Mouse (Mus musculus) midbrain, postnatal 0 days (tissue): ENCODE measurements around the gene Gm20388. TPM values are rescaled to one million over a fixed set of nuclear protein-coding genes. Genes with fewer than 3 reads are reported as not detected.

Experiments used
- ATAC-seq: fragments of 200-750 bp; cut with Nextera tagmentation; 2 replicates; pipeline ENCODE4 v1.8.0; 2017; ENCODE audit warnings: moderate number of reproducible peaks, mild to moderate bottlenecking, moderate TSS enrichment, moderate library complexity; ENCODE audit not compliant: low FRiP score
- DNase-seq: peaks from one replicate; pipeline ENCODE4 v3.0.0-alpha.2; 2015; ENCODE audit warnings: low spot score
- H3K27ac ChIP-seq: fragments of 300-500 bp; sonication (generic); 2 replicates; pipeline ENCODE4 v1.5.1; 2014; ENCODE audit warnings: low read depth, mild to moderate bottlenecking, low read length, mixed read lengths
- H3K27me3 ChIP-seq: fragments of 300-500 bp; sonication (generic); 2 replicates; pipeline ENCODE4 v1.6.1; 2014; ENCODE audit warnings: low read length, control low read depth, mixed read lengths; ENCODE audit not compliant: insufficient read depth
- H3K36me3 ChIP-seq: fragments of 300-500 bp; sonication (generic); 2 replicates; pipeline ENCODE4 v1.6.1; 2014; ENCODE audit warnings: low read length, control low read depth, mixed read lengths; ENCODE audit not compliant: insufficient read depth
- H3K4me1 ChIP-seq: fragments of 300-500 bp; sonication (generic); 2 replicates; pipeline ENCODE4 v1.6.1; 2014; ENCODE audit warnings: mild to moderate bottlenecking, control low read depth, antibody characterized with exemption, low read length, mixed read lengths; ENCODE audit not compliant: insufficient read depth
- H3K4me2 ChIP-seq: fragments of 300-500 bp; sonication (generic); 2 replicates; pipeline ENCODE4 v1.6.1; 2014; ENCODE audit warnings: low read depth, mild to moderate bottlenecking, low read length, mixed read lengths; ENCODE audit not compliant: poor library complexity, severe bottlenecking
- H3K4me3 ChIP-seq: fragments of 300-500 bp; sonication (generic); 2 replicates; pipeline ENCODE4 v1.5.1; 2014; ENCODE audit warnings: low read depth, mild to moderate bottlenecking, low read length, moderate library complexity
- H3K9ac ChIP-seq: fragments of 300-500 bp; sonication (generic); replicated peaks from 2 replicates; pipeline ENCODE4 v1.6.1; 2014; ENCODE audit warnings: mild to moderate bottlenecking, low read length, moderate library complexity, mixed read lengths; ENCODE audit not compliant: poor library complexity, severe bottlenecking
- H3K9me3 ChIP-seq: fragments of 300-500 bp; sonication (generic); 2 replicates; pipeline ENCODE4 v1.6.1; 2016; ENCODE audit warnings: low read length, control low read depth
- CTCF ChIP-seq: IDR thresholded peaks from 2 replicates; pipeline ENCODE4 v1.5.1; 2016; ENCODE audit warnings: antibody characterized with exemption, mild to moderate bottlenecking
- WGBS: fragments of 180-500 bp; shearing (Covaris S2); extraction: QIAGEN DNeasy Blood & Tissue Kit; methylation state at CpG from one replicate; pipeline ENCODE4 v1.1.7; 2014; 5-methylcytosine and 5-hydroxymethylcytosine counted together
- polyA plus RNA-seq: library from polyadenylated mRNA; unstranded; fragments of >200 nt; fragmentation: Nextera tagmentation; extraction: Ambion mirVana; gene quantifications from 2 replicates; pipeline ENCODE4 v1.2.1, GENCODE M21; 2015
- total RNA-seq: library from RNA; depleted of rRNA; stranded (reverse); fragments of >200 nt; gene quantifications from 2 replicates; pipeline ENCODE4 v1.2.3, GENCODE M21; 2014

Gm20388 gene
- total and polyA plus RNA-seq, 2 experiments from 2014 or later = 74.2 TPM; not detected in 1

DNA sequence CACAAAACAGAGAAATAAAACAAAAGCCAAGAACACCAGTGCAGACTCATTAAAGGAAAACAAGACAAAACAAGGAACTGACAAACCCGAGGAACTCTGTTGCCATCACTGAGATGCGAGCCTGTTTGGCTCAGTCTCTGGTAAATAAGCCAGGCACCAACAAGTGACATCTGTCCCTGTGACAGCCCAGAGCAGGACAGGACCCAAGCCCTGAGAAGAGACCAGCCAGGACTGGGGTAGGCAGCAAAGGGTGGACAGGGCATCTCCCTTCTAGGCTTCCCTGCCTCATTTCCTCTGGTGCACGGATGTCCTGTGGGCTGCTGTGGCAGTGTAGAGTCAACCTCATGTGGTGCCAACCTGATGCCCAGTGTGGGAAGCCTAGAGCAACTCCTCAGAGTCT is 2752.5 kb downstream of the Gm20388 start:
- Histone ChIP-seq H3K27me3 (no peaks in the 10 kb centered on the region), H3K27ac (no peak overlapping the region), H3K9me3 (no peaks in the 10 kb centered on the region), H3K36me3 (no peaks in the 10 kb centered on the region; the same call in 1 of the 2 replicates), H3K4me1 (peaks cover 10% of the 10 kb centered on the region), H3K9ac (no peak overlapping the region), H3K4me3 (no peak overlapping the region), H3K4me2 (no peak overlapping the region)
- no peak for DNase-seq
- TF ChIP-seq CTCF = no peak
- 83% methylated on average over 3 of the region's 3 CpGs for WGBS
- ATAC-seq = no peak

DNA sequence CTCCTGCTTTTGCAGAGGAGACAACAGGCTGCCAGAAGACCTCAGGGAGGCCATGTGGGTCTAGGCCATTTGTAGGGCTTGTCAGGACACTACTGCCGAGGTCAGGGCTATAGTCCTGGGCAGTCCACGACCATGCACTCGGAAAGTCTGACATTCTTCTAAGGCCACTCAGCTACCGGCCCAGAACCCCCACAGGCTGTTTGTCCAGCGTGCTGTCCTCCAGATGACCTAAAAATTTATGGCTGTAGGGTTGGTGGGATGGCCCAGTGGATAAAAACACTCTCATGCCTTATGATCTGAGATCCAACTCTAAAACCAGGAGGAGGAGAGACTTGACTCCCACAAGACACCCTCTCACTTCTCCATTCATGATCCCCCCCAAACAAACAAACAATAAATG is 2753.0 kb downstream of the Gm20388 start:
- H3K27me3 ChIP-seq = no peaks in the 10 kb centered on the region
- H3K27ac ChIP-seq = no peak overlapping the region
- WGBS = 78% methylated on average over 5 of the region's 5 CpGs
- no peak overlapping the region for H3K4me2 ChIP-seq
- ATAC-seq (no peak), DNase-seq (no peak)
- H3K9ac ChIP-seq = no peak overlapping the region
- H3K4me3 ChIP-seq = no peak overlapping the region
- peaks cover 10% of the 10 kb centered on the region for H3K4me1 ChIP-seq
- no peaks in the 10 kb centered on the region; the same call in 1 of the 2 replicates for H3K36me3 ChIP-seq
- no peak for TF ChIP-seq CTCF
- H3K9me3 ChIP-seq = no peaks in the 10 kb centered on the region

DNA sequence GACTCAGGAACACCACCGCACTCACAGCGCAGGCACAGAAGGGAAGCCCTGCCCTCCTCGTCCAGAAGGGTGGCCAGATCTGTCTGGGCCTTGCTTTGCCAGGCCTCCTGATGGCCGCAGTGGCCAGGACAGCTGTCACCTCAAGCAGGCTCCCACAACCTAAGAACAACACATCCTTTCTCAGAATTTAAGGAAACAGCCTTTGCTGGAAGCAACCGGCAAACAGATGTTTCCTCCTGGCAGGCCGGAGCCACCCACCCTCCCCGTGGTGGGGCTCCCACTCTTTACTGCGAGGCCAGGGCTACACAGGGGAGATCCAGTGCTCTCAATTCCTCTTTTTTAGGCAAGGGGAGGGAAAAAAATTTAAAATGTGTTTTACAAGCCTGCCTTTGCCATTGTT is 2754.6 kb downstream of the Gm20388 start:
- peak overlapping the region; percentile 55; the same call in 1 of the 2 replicates for H3K27ac ChIP-seq
- peaks cover 14% of the 10 kb centered on the region for H3K4me1 ChIP-seq
- no peak for TF ChIP-seq CTCF
- DNase-seq (peak; percentile 54), ATAC-seq (peak; percentile 39; the same call in 1 of the 2 replicates)
- H3K27me3 ChIP-seq = no peaks in the 10 kb centered on the region
- no peaks in the 10 kb centered on the region; the same call in 1 of the 2 replicates for H3K36me3 ChIP-seq
- no peak overlapping the region for H3K4me3 ChIP-seq
- WGBS = 53% methylated on average over 8 of the region's 8 CpGs
- no peak overlapping the region for H3K4me2 ChIP-seq
- H3K9ac ChIP-seq = peak overlapping the region; percentile 36; the same call in 1 of the 2 replicates
- no peaks in the 10 kb centered on the region for H3K9me3 ChIP-seq

GRCm38 (mm10) chr8:122665667-122666316 is 2755.2 kb downstream of the Gm20388 start:
- no peaks in the 10 kb centered on the region for H3K9me3 ChIP-seq
- DNase-seq (peak; percentile 83), ATAC-seq (0 out of 2 replicates have a peak, but pooled peaks have one; percentile 9)
- 0 out of 2 replicates have a peak overlapping the region, but pooled peaks have one; percentile 36 for H3K9ac ChIP-seq
- H3K4me3 ChIP-seq = no peak overlapping the region
- H3K36me3 ChIP-seq = no peaks in the 10 kb centered on the region; the same call in 1 of the 2 replicates
- 46% methylated on average over 12 of the region's 14 CpGs for WGBS
- H3K27ac ChIP-seq = peak overlapping the region; percentile 38
- TF ChIP-seq CTCF = no peak
- no peak overlapping the region for H3K4me2 ChIP-seq
- peaks cover 14% of the 10 kb centered on the region for H3K4me1 ChIP-seq
- no peaks in the 10 kb centered on the region for H3K27me3 ChIP-seq

DNA sequence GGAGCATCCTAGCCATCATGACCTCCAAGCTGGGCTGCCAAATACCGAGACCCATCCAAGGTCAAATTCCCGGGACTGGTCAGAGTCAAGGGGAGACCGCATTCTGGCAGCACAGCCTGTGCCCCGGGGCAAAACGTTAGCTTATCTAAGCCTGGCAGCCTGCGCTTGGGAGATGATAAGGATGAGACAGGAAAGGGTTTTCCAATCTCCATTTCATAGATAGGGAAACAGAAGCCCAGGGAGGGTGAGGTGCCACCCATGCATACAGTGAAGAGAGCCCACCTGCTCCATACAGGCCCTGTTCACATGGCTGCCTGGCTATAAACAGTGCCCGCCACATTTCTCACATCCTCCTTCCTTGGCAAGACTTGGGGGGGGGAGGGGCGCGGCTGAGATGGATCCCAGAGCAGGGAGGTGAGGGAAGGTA is 2755.7 kb downstream of the Gm20388 start:
- ATAC-seq (no peak), DNase-seq (no peak)
- TF ChIP-seq CTCF = no peak
- H3K36me3 ChIP-seq = no peaks in the 10 kb centered on the region
- no peaks in the 10 kb centered on the region for H3K27me3 ChIP-seq
- no peaks in the 10 kb centered on the region for H3K9me3 ChIP-seq
- no peak overlapping the region for H3K4me3 ChIP-seq
- peak overlapping the region; percentile 38; the same call in 1 of the 2 replicates for H3K27ac ChIP-seq
- H3K4me2 ChIP-seq = no peak overlapping the region
- 57% methylated on average over 9 of the region's 9 CpGs for WGBS
- no peak overlapping the region for H3K9ac ChIP-seq
- H3K4me1 ChIP-seq = peaks cover 14% of the 10 kb centered on the region

DNA sequence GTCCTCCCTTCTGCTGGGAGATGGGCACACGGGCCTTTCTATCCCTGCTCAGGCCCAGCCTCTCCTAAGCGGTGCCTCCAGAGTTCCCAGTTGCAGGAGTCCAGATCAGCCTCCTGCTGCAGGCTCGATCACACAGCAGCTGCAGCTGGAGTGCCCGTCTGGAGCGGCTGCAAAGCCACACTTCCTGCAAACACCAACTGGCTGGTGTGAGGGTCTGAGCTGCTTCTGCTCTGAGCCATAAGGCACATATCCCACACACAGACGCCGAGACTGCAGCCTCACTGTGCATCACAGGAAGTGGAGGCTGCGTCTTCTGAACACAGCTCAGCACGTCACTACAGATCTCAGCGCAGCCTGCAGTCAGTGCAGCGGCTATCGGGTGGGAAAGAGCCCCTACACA is 2756.2 kb downstream of the Gm20388 start:
- H3K4me2 ChIP-seq = no peak overlapping the region
- no peak overlapping the region for H3K9ac ChIP-seq
- no peak for TF ChIP-seq CTCF
- WGBS = 55% methylated on average over 12 of the region's 12 CpGs
- H3K4me1 ChIP-seq = peaks cover 14% of the 10 kb centered on the region
- H3K27ac ChIP-seq = no peak overlapping the region
- no peak overlapping the region for H3K4me3 ChIP-seq
- no peaks in the 10 kb centered on the region for H3K9me3 ChIP-seq
- ATAC-seq (no peak), DNase-seq (no peak)
- H3K27me3 ChIP-seq = no peaks in the 10 kb centered on the region
- H3K36me3 ChIP-seq = no peaks in the 10 kb centered on the region
